Mouse (Mus musculus) midbrain, embryonic 14.5 days (tissue): ENCODE results near the gene Capn9. TPM values are rescaled to one million over a fixed set of nuclear protein-coding genes. Genes with fewer than 3 reads are reported as not detected.

Experiments
- ATAC-seq: fragments of 200-750 bp; cut with Nextera tagmentation; 2 replicates; pipeline ENCODE4 v1.8.0; 2017; ENCODE audit warnings: moderate number of reproducible peaks, moderate library complexity; ENCODE audit not compliant: low FRiP score, low TSS enrichment
- DNase-seq: peaks from one replicate; pipeline ENCODE4 v3.0.0-alpha.2; 2015
- H3K27ac ChIP-seq: fragments of 300-500 bp; sonication (generic); replicated peaks from 2 replicates; pipeline ENCODE4 v1.5.1; 2014; ENCODE audit warnings: mild to moderate bottlenecking, low read depth, low read length, moderate library complexity
- H3K27me3 ChIP-seq: fragments of 300-500 bp; sonication (generic); 2 replicates; pipeline ENCODE4 v1.6.1; 2014; ENCODE audit warnings: low read length, control low read depth, mixed read lengths; ENCODE audit not compliant: control insufficient read depth, insufficient read depth
- H3K36me3 ChIP-seq: fragments of 300-500 bp; sonication (generic); 2 replicates; pipeline ENCODE4 v1.6.1; 2014; ENCODE audit warnings: low read length, control low read depth; ENCODE audit not compliant: control insufficient read depth, insufficient read depth
- H3K4me1 ChIP-seq: fragments of 300-500 bp; sonication (generic); 2 replicates; pipeline ENCODE4 v1.6.1; 2014; ENCODE audit warnings: mild to moderate bottlenecking, antibody characterized with exemption, low read length, control low read depth; ENCODE audit not compliant: control insufficient read depth, insufficient read depth
- H3K4me2 ChIP-seq: fragments of 300-500 bp; sonication (generic); 2 replicates; pipeline ENCODE4 v1.6.1; 2014; ENCODE audit warnings: mild to moderate bottlenecking, low read length, moderate library complexity
- H3K4me3 ChIP-seq: fragments of 300-500 bp; sonication (generic); replicated peaks from 2 replicates; pipeline ENCODE4 v1.5.1; 2014; ENCODE audit warnings: low read depth, low read length
- H3K9ac ChIP-seq: fragments of 300-500 bp; sonication (generic); replicated peaks from 2 replicates; pipeline ENCODE4 v1.6.1; 2014; ENCODE audit warnings: mild to moderate bottlenecking, low read length, moderate library complexity
- H3K9me3 ChIP-seq: fragments of 300-500 bp; sonication (generic); 2 replicates; pipeline ENCODE4 v1.6.1; 2016; ENCODE audit warnings: low read length, control low read depth, mixed read lengths; ENCODE audit not compliant: control insufficient read depth
- WGBS: fragments of 180-500 bp; shearing (Covaris S2); extraction: QIAGEN DNeasy Blood & Tissue Kit; methylation state at CpG from one replicate; pipeline ENCODE4 v1.1.7; 2014; 5-methylcytosine and 5-hydroxymethylcytosine counted together
- polyA plus RNA-seq: library from polyadenylated mRNA; unstranded; fragments of >200 nt; fragmentation: Nextera tagmentation; extraction: Ambion mirVana; gene quantifications from 2 replicates; pipeline ENCODE4 v1.2.1, GENCODE M21; 2014

The Capn9 gene
- polyA plus RNA-seq, 1 experiment from 2014 or later = 0.09 TPM

DNA sequence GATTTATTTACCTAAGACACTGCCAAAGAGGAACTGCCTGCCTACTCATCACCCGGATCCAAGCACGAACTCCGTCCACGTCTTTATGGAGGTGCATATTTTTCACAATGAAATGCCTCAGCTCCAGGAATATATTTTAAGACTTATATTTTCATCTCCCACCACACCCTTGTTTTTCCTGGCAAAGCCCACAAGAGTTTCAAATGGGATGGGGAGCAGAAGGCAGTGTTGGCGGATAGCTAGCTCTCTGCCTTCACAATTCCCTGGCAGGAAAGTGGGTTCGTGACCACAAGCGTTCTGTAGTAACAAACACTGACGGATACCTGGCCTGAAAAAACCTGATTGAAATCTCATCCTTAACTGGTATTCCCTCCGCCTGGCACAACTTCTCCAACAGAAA is 85.9 kb downstream of the Capn9 start:
- peak overlapping the region; percentile 83 for H3K9ac ChIP-seq
- WGBS = 66% methylated on average over 9 of the region's 9 CpGs
- H3K4me3 ChIP-seq = peak overlapping the region; percentile 89
- no peaks in the 10 kb centered on the region for H3K9me3 ChIP-seq
- DNase-seq (no peak), ATAC-seq (no peak)
- no peaks in the 10 kb centered on the region for H3K36me3 ChIP-seq
- no peaks in the 10 kb centered on the region for H3K27me3 ChIP-seq
- H3K4me2 ChIP-seq = peak overlapping the region; percentile 65
- H3K4me1 ChIP-seq = peaks cover 37% of the 10 kb centered on the region
- no peak overlapping the region for H3K27ac ChIP-seq

DNA sequence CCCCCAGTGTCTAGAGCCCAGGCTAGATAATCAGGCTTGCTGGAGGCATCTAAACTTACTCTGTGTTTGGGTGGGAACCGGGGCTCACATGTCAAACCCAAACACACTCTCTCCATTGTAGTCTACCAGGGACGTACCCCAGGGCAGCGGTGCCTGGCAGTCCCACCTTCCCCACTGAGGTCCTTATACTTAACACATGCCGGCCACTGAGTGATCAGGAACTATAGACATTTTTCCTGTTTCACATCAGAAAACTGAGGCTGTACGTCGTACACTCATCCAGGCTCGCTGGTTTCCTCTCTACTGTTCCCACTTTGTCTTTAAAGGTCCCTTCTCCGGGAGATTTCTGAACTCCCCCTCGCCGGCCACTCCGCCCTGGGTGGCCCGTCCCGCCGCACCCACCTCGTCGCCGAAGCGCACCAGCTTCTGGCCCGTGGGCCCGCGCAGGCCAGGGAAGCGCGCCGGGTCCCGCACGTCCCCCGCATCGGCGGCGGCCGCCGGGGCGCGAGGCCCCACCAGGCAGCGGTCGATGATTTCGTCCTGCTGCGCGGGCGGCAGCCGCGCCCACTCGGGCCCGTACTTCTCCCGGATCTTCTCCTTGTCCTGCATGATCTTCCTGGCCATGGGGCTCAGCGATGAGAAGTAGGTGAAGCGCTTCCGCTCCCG is 86.7 kb downstream of the Capn9 start:
- H3K27ac ChIP-seq = peak overlapping the region; percentile 87
- no peaks in the 10 kb centered on the region for H3K27me3 ChIP-seq
- DNase-seq = no peak
- under 1% methylated on average over 49 of the region's 49 CpGs for WGBS
- no peaks in the 10 kb centered on the region for H3K36me3 ChIP-seq
- H3K4me3 ChIP-seq = peak overlapping the region; percentile 89
- no peaks in the 10 kb centered on the region for H3K9me3 ChIP-seq
- peaks cover 37% of the 10 kb centered on the region for H3K4me1 ChIP-seq
- H3K4me2 ChIP-seq = peak overlapping the region; percentile 65
- H3K9ac ChIP-seq = peak overlapping the region; percentile 83
- ATAC-seq = peak; percentile 25

DNA sequence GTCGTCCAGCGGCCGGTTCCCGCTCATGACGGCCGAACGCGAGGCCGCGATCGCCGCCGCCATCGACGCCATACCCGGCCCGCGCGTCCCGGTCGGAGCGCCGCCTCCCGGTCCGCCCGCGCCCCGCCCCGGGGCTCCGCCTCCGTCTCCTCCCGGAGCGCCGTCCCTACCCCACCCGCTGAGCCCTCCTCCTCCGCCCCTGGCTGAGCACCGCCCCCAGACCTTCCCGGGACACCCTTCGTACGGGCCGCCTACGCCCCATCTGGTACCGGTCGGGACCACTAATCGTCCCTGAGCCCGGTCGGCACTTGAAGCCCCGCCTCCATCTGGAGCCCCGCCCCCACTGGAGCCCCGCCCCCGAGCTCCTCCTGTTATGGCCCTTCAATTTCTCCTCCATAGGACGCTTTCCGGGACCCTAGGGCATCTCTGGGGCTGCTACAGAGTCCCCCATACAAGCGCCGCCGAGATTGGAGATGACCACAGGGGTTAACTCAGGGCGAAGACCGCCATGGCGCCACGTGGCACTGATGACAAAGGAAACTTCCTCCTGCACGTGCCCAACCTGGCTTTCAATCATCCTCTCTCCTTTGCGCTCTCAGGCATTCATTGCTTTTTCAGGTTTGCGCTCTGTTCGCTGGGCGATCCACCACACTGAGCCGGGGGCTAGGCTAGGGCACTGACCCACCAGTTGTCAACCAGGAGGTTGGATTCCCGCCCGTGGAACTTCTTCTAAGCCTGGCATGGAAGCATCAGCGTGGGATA is 87.4 kb downstream of the Capn9 start, which contains the start of gene 2310022B05Rik:
Gene 2310022B05Rik, minus strand, starts transcription at position 258 of the 762 bp plus-strand sequence.
- peak within 1 kb of the TSS; percentile 87 for H3K27ac ChIP-seq
- ATAC-seq = peak; percentile 91
- 2% methylated on average over 67 of the region's 69 CpGs for WGBS
- H3K4me1 ChIP-seq = peaks cover 37% of the 10 kb centered on the region
- H3K4me3 ChIP-seq = peak within 1 kb of the TSS; percentile 89
- no peaks in the 10 kb centered on the region for H3K27me3 ChIP-seq
- peak within 1 kb of the TSS; percentile 65 for H3K4me2 ChIP-seq
- no peaks in the 10 kb centered on the region for H3K36me3 ChIP-seq
- H3K9me3 ChIP-seq = no peaks in the 10 kb centered on the region
- H3K9ac ChIP-seq = peak within 1 kb of the TSS; percentile 83
- peak; percentile 89 for DNase-seq

DNA sequence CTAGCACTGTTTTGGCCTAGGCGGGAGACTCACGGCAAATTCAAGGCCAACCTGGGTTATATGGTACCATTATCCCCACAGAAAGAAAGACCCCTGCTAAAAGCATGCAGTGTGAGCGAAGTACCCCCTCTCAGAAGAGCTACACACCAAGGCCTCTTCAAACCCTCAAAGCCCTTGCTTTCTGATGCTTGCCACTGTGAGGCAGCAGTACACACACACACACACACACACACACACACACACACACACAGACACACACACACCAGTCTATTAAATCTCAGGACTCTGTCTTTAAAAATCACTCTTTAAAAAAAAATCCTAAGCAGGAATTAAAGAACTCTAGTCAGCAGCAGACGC is 87.9 kb downstream of the Capn9 start:
- 55% methylated on average over 4 of the region's 4 CpGs for WGBS
- Histone ChIP-seq H3K4me2 (peak overlapping the region; percentile 65), H3K9me3 (no peaks in the 10 kb centered on the region), H3K36me3 (no peaks in the 10 kb centered on the region), H3K27ac (peak overlapping the region; percentile 87), H3K4me3 (peak overlapping the region; percentile 89), H3K4me1 (peaks cover 32% of the 10 kb centered on the region), H3K9ac (peak overlapping the region; percentile 83), H3K27me3 (no peaks in the 10 kb centered on the region)
- DNase-seq (peak; percentile 58), ATAC-seq (no peak)

DNA sequence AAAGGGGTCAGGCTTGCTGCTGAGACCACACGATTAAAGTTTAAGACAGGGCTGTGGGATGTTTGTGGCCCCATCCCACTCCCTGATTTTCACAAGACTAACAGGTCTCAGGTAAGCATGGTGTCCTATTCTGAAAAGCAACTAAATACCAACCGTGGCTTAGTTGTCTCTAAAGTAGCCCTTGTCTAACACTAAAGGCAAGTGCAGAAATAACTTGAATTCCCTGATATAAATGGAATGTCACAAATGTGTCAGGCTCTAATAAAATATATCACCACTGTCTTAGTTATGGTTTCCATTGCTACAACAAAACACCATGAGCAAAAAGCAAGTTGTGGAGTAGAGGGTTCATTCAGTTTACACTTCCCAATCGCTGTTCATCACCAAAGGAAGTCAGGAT is 88.5 kb downstream of the Capn9 start:
- Histone ChIP-seq H3K27me3 (no peaks in the 10 kb centered on the region), H3K36me3 (no peaks in the 10 kb centered on the region), H3K9me3 (no peaks in the 10 kb centered on the region), H3K4me3 (no peak overlapping the region), H3K4me1 (peaks cover 29% of the 10 kb centered on the region), H3K27ac (no peak overlapping the region), H3K9ac (no peak overlapping the region), H3K4me2 (no peak overlapping the region)
- WGBS = 93% methylated on average over 3 of the region's 3 CpGs
- ATAC-seq (no peak), DNase-seq (no peak)

Other genes with a start within 250 kb of the Capn9 start
- 12.8 and 13.8 TPM in 2 replicates for gene Pgbd5, start 136.5 kb upstream of the Capn9 start, polyA plus RNA-seq
- 33.0 and 39.3 TPM in 2 replicates for gene Cog2, start 55.3 kb upstream of the Capn9 start, polyA plus RNA-seq
- 0.25 and 0.26 TPM in 2 replicates for gene Agt, start 6.4 kb upstream of the Capn9 start, polyA plus RNA-seq
- 29.0 and 31.7 TPM in 2 replicates for gene 2310022B05Rik, start 87.3 kb downstream of the Capn9 start, polyA plus RNA-seq
- 56.3 and 70.9 TPM in 2 replicates for gene Ttc13, start 145.9 kb downstream of the Capn9 start, polyA plus RNA-seq
- gene Arv1, start 146.0 kb downstream of the Capn9 start, polyA plus RNA-seq = 36.1 and 39.0 TPM in 2 replicates
- gene Fam89a, start 175.7 kb downstream of the Capn9 start, polyA plus RNA-seq = 0.21 and 0.32 TPM in 2 replicates
- gene Trim67, start 217.0 kb downstream of the Capn9 start, polyA plus RNA-seq = 31.1 and 31.9 TPM in 2 replicates